Mouse (Mus musculus) ES-E14 (cell line): ENCODE measurements at regions not wholly inside any gene's neighbourhood (a gene's known extent, or its start where the extent isn't known, plus 50 kb on each side); places are given as distances from the start of the nearest gene placed in this dataset.

ENCODE experiments used
- CHD2 ChIP-seq: IDR thresholded peaks from 2 replicates; pipeline ENCODE4 v1.6.1; 2014; ENCODE audit warnings: mild to moderate bottlenecking, low read depth, low read length, inconsistent platforms
- ZC3H11A ChIP-seq: IDR thresholded peaks from 2 replicates; pipeline ENCODE4 v1.6.1; 2012; ENCODE audit warnings: low read depth, mild to moderate bottlenecking, inconsistent platforms, low read length, borderline replicate concordance
- ZNF384 ChIP-seq: IDR thresholded peaks from 2 replicates; pipeline ENCODE4 v1.6.1; 2012; ENCODE audit warnings: low read depth, low read length, inconsistent platforms

DNA sequence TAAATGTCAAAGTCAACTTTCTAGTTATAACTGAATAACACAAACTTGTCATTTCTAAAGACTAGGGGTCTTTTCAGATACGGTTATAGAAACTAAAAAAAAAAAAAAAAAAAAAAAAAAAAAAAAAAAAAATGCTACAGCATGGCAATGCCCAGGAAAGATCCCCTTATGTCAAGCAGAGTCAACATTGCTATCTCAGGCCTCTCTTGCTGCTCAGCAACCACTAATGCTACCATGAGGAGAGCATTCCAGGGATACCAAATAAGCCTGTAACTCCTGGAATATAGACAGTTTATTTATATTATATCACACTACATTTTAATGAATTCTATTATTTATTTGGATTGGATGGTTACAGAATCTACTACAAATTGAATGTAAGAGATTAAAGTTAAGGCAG lies 248.8 kb downstream of the Pla2g4a start:
- no peak for TF ChIP-seq ZC3H11A
- TF ChIP-seq CHD2 = no peak
- TF ChIP-seq ZNF384 = 0 out of 2 replicates have a peak, but pooled peaks have one; percentile 35
